Mouse (Mus musculus) cerebellum, adult 9-10 months (tissue): ENCODE results near the gene Slco1a1.
"Not testable (repeated sequence)": the region's sequence is repeated elsewhere in the genome, so short reads cannot be mapped to it uniquely, and the experiment has no call there.

ENCODE experiments used
- DNase-seq: peaks from one replicate; pipeline ENCODE4 v3.0.0; 2022

Slco1a1 gene

GRCm38 (mm10) chr6:141946862-141947261, at the start of gene Slco1a1:
Gene Slco1a1 (minus strand): TSS chr6:141946962.
- DNase-seq, result no peak

- DNase-seq, result no peak
Measured at GRCm38 (mm10) chr6:141986772-141987171, 40.0 kb upstream of the Slco1a1 start.

DNA sequence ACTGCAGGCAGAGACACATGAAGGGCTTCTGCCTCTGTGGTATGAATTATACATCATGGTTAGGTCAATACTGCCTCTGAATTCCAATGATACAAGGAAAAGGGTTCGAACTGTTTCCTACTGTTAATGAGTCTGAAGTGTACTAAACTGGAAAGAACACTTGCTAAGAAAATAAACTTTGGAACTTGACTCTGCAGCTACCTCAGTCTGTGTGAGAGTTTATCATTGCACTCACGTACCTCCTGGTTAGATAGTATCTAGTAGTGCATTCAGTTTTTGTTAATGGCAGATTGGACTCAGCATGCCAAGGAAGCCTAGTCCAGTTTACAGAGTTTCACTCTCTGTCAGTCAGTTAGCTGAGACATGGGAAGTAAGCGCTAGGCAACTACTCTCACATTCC, 37.9 kb upstream of the Slco1a1 start:
- DNase-seq, result no peak

- DNase-seq, result no peak
Measured at GRCm38 (mm10) chr6:141962420-141962819, 15.7 kb upstream of the Slco1a1 start.

GRCm38 (mm10) chr6:141961861-141962260, 15.1 kb upstream of the Slco1a1 start:
- DNase-seq, result no peak

DNA sequence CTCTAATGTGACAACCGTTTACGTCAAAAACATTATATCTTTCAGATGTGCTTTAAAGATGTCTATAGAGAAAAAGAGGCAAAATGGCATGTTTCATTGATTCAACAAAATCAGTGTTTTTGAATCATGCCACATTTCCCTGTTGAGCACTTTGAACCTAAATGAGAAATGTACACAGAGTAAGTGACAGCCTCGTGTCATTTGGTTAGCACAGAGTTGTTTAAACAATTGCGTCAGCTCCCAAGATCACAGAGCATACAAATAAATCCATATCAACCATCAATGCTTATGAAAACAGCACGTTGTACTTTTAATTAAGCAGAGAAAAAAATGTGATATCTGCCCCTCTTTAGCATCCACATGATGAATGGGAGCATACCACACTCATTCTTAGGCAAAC, 13.7 kb upstream of the Slco1a1 start:
- no peak for DNase-seq

GRCm38 (mm10) chr6:141940451-141940850, 6.3 kb downstream of the Slco1a1 start:
- DNase-seq, result no peak

DNA sequence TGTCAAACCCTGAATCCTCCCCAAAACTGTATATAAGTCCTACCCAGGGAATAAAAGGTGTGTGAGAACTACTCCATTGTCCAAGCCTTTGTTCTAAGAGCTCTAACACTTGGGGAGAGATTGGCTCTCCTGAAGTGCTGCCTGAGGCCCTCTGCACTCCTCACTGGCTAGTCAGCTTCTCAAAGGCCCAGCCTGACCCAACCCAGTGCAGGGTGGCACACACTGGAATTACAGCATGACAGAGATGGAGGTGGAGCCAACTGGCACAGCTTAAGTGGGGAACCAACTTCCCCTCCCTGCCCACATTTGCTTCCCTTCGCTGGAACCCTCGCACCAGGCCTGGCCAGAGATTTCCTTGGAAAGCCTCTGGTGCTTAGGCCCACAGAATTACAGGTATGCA, 48.6 kb downstream of the Slco1a1 start:
- no peak for DNase-seq

- no peak for DNase-seq
Measured at GRCm38 (mm10) chr6:141889723-141890122, 57.0 kb downstream of the Slco1a1 start.

- no peak for DNase-seq
Measured at GRCm38 (mm10) chr6:141888248-141888647, 58.5 kb downstream of the Slco1a1 start.

DNA sequence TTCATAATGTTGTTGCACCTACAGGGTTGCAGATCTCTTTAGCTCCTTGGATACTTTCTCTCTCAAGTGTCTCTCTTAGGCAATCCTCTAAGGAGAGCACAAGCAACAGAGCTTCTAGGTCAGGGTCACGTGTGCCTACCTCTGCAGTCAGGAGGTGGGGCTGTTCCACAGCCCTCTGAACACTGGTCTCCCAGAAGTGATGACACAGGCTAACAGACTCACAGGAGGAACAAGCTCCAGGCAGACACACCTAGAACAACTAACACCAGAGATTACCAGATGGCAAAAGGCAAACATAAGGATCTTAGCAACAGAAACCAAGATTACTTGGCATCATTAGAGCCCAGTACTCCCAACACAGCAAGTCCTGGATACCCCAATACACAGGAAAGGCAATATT, 64.2 kb downstream of the Slco1a1 start:
- no peak for DNase-seq

- not testable (repeated sequence) for DNase-seq
Measured at GRCm38 (mm10) chr6:141875742-141876141, 71.0 kb downstream of the Slco1a1 start.

GRCm38 (mm10) chr6:141871711-141872110, 75.1 kb downstream of the Slco1a1 start:
- DNase-seq, result no peak

DNA sequence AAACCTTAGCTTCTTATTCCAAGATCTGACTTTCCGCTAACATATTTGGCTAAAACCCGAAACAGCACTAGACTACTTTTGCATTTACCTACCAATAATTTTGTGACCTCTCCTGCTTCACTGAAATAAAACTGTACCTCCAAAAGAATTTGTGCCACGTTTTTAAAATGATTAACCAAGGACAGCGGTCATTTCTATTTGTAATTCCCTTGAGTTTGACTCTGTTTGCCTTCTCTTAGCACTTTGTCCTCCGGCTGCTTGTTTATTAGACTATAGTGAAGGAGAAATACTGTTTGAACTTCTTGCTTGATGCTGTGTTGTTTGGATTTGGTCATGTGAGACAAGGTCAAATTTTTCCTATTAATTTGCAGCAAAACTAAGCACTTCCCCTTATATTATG, 78.0 kb downstream of the Slco1a1 start:
- no peak for DNase-seq

GRCm38 (mm10) chr6:141866026-141866425, 80.7 kb downstream of the Slco1a1 start:
- no peak for DNase-seq

- DNase-seq, result no peak
Measured at GRCm38 (mm10) chr6:141857735-141858531, 88.8 kb downstream of the Slco1a1 start.
